Mouse (Mus musculus): ENCODE results near the gene Frmd4b. TPM values are rescaled to one million over a fixed set of nuclear protein-coding genes. Genes with fewer than 3 reads are reported as not detected.
"Not testable (repeated sequence)": the region's sequence is repeated elsewhere in the genome, so short reads cannot be mapped to it uniquely, and the experiment has no call there.

Frmd4b gene
- polyA plus RNA-seq, 1 experiment from 2014 or later, result 10.6 TPM

GRCm38 (mm10) chr6:97357606-97358005 is 259.7 kb downstream of the Frmd4b start:
- H3K27me3 ChIP-seq (replicated peaks; ENCODE audit: control insufficient read depth, insufficient read depth, low read length); H3K36me3 ChIP-seq (ENCODE audit: control insufficient read depth, insufficient read depth, low read length); ATAC-seq; H3K4me3 ChIP-seq (ENCODE audit: low read length); H3K4me1 ChIP-seq (ENCODE audit: control insufficient read depth, insufficient read depth, low read length); H3K4me2 ChIP-seq (ENCODE audit: low read depth, low read length); H3K9me3 ChIP-seq (ENCODE audit: control insufficient read depth, low read length); H3K9ac ChIP-seq (ENCODE audit: low read depth, low read length); H3K27ac ChIP-seq (ENCODE audit: low read length): not testable (repeated sequence)
- 84% methylated on average over 2 of the region's 4 CpGs for WGBS

GRCm38 (mm10) chr6:97356612-97357011 is 260.7 kb downstream of the Frmd4b start:
- Histone ChIP-seq H3K9ac (ENCODE audit: low read depth, low read length) (no peak overlapping the region), H3K27me3 (replicated peaks; ENCODE audit: control insufficient read depth, insufficient read depth, low read length) (no peaks in the 10 kb centered on the region), H3K4me1 (ENCODE audit: control insufficient read depth, insufficient read depth, low read length) (peaks cover 10% of the 10 kb centered on the region), H3K9me3 (ENCODE audit: control insufficient read depth, low read length) (no peaks in the 10 kb centered on the region; the same call in 1 of the 2 replicates), H3K27ac (ENCODE audit: low read length) (no peak overlapping the region), H3K4me3 (ENCODE audit: low read length) (no peak overlapping the region), H3K36me3 (ENCODE audit: control insufficient read depth, insufficient read depth, low read length) (no peaks in the 10 kb centered on the region), H3K4me2 (ENCODE audit: low read depth, low read length) (no peak overlapping the region)
- ATAC-seq, result no peak
- WGBS, result 61% methylated on average over 7 of the region's 7 CpGs

GRCm38 (mm10) chr6:97355141-97355540 is 262.2 kb downstream of the Frmd4b start:
- Histone ChIP-seq H3K9ac (ENCODE audit: low read depth, low read length) (no peak overlapping the region), H3K4me3 (ENCODE audit: low read length) (no peak overlapping the region), H3K4me2 (ENCODE audit: low read depth, low read length) (no peak overlapping the region), H3K4me1 (ENCODE audit: control insufficient read depth, insufficient read depth, low read length) (peaks cover 10% of the 10 kb centered on the region), H3K36me3 (ENCODE audit: control insufficient read depth, insufficient read depth, low read length) (no peaks in the 10 kb centered on the region), H3K27me3 (replicated peaks; ENCODE audit: control insufficient read depth, insufficient read depth, low read length) (no peaks in the 10 kb centered on the region), H3K9me3 (ENCODE audit: control insufficient read depth, low read length) (no peaks in the 10 kb centered on the region), H3K27ac (ENCODE audit: low read length) (peak overlapping the region; percentile 10; the same call in 1 of the 2 replicates)
- no peak for ATAC-seq
- 28% methylated on average over 8 of the region's 8 CpGs for WGBS

GRCm38 (mm10) chr6:97353933-97354332 is 263.4 kb downstream of the Frmd4b start:
- Histone ChIP-seq H3K4me2 (ENCODE audit: low read depth, low read length) (peak overlapping the region; percentile 34), H3K27ac (ENCODE audit: low read length) (peak overlapping the region; percentile 66), H3K36me3 (ENCODE audit: control insufficient read depth, insufficient read depth, low read length) (no peaks in the 10 kb centered on the region), H3K27me3 (replicated peaks; ENCODE audit: control insufficient read depth, insufficient read depth, low read length) (no peaks in the 10 kb centered on the region), H3K9me3 (ENCODE audit: control insufficient read depth, low read length) (no peaks in the 10 kb centered on the region), H3K4me3 (ENCODE audit: low read length) (peak overlapping the region; percentile 45), H3K9ac (ENCODE audit: low read depth, low read length) (peak overlapping the region; percentile 63), H3K4me1 (ENCODE audit: control insufficient read depth, insufficient read depth, low read length) (peaks cover 19% of the 10 kb centered on the region)
- WGBS, result 13% methylated on average over 5 of the region's 5 CpGs
- ATAC-seq, result peak; percentile 49

GRCm38 (mm10) chr6:97353371-97353770 is 264.0 kb downstream of the Frmd4b start:
- Histone ChIP-seq H3K9ac (ENCODE audit: low read depth, low read length) (peak overlapping the region; percentile 63), H3K27ac (ENCODE audit: low read length) (no peak overlapping the region), H3K9me3 (ENCODE audit: control insufficient read depth, low read length) (no peaks in the 10 kb centered on the region), H3K4me3 (ENCODE audit: low read length) (peak overlapping the region; percentile 45), H3K4me1 (ENCODE audit: control insufficient read depth, insufficient read depth, low read length) (peaks cover 19% of the 10 kb centered on the region), H3K4me2 (ENCODE audit: low read depth, low read length) (peak overlapping the region; percentile 37), H3K27me3 (replicated peaks; ENCODE audit: control insufficient read depth, insufficient read depth, low read length) (no peaks in the 10 kb centered on the region), H3K36me3 (ENCODE audit: control insufficient read depth, insufficient read depth, low read length) (no peaks in the 10 kb centered on the region)
- 23% methylated on average over 6 of the region's 6 CpGs for WGBS
- ATAC-seq, result peak; percentile 22; the same call in 1 of the 2 replicates

GRCm38 (mm10) chr6:97352505-97353154 is 264.7 kb downstream of the Frmd4b start:
- H3K9ac ChIP-seq (ENCODE audit: low read depth, low read length), result no peak overlapping the region
- 34% methylated on average over 10 of the region's 10 CpGs for WGBS
- H3K36me3 ChIP-seq (ENCODE audit: control insufficient read depth, insufficient read depth, low read length), result no peaks in the 10 kb centered on the region
- H3K27me3 ChIP-seq (replicated peaks; ENCODE audit: control insufficient read depth, insufficient read depth, low read length), result no peaks in the 10 kb centered on the region
- peaks cover 19% of the 10 kb centered on the region for H3K4me1 ChIP-seq (ENCODE audit: control insufficient read depth, insufficient read depth, low read length)
- peak overlapping the region; percentile 15 for H3K4me3 ChIP-seq (ENCODE audit: low read length)
- H3K4me2 ChIP-seq (ENCODE audit: low read depth, low read length), result peak overlapping the region; percentile 37
- ATAC-seq, result no peak
- no peaks in the 10 kb centered on the region for H3K9me3 ChIP-seq (ENCODE audit: control insufficient read depth, low read length)
- 0 out of 2 replicates have a peak overlapping the region, but pooled peaks have one; percentile 7 for H3K27ac ChIP-seq (ENCODE audit: low read length)

GRCm38 (mm10) chr6:97349355-97350138 is 267.8 kb downstream of the Frmd4b start:
- Histone ChIP-seq H3K27ac (ENCODE audit: low read length) (no peak overlapping the region), H3K4me1 (ENCODE audit: control insufficient read depth, insufficient read depth, low read length) (peaks cover 24% of the 10 kb centered on the region), H3K27me3 (replicated peaks; ENCODE audit: control insufficient read depth, insufficient read depth, low read length) (no peaks in the 10 kb centered on the region), H3K4me2 (ENCODE audit: low read depth, low read length) (no peak overlapping the region), H3K36me3 (ENCODE audit: control insufficient read depth, insufficient read depth, low read length) (no peaks in the 10 kb centered on the region), H3K4me3 (ENCODE audit: low read length) (no peak overlapping the region), H3K9ac (ENCODE audit: low read depth, low read length) (no peak overlapping the region), H3K9me3 (ENCODE audit: control insufficient read depth, low read length) (no peaks in the 10 kb centered on the region)
- ATAC-seq, result no peak
- 28% methylated on average over 8 of the region's 8 CpGs for WGBS

- no peak overlapping the region for H3K9ac ChIP-seq (ENCODE audit: low read depth, low read length)
- H3K27ac ChIP-seq (ENCODE audit: low read length), result peak overlapping the region; percentile 71
- H3K4me1 ChIP-seq (ENCODE audit: control insufficient read depth, insufficient read depth, low read length), result peaks cover 25% of the 10 kb centered on the region
- no peaks in the 10 kb centered on the region for H3K9me3 ChIP-seq (ENCODE audit: control insufficient read depth, low read length)
- WGBS, result 78% methylated on average over 1 of the region's 1 CpGs
- no peak overlapping the region for H3K4me2 ChIP-seq (ENCODE audit: low read depth, low read length)
- peak; percentile 82 for ATAC-seq
- H3K36me3 ChIP-seq (ENCODE audit: control insufficient read depth, insufficient read depth, low read length), result no peaks in the 10 kb centered on the region
- no peak overlapping the region for H3K4me3 ChIP-seq (ENCODE audit: low read length)
- no peaks in the 10 kb centered on the region for H3K27me3 ChIP-seq (replicated peaks; ENCODE audit: control insufficient read depth, insufficient read depth, low read length)
Observed at GRCm38 (mm10) chr6:97346932-97347331, 270.4 kb downstream of the Frmd4b start.

GRCm38 (mm10) chr6:97346527-97346926 is 270.8 kb downstream of the Frmd4b start:
- Histone ChIP-seq H3K4me1 (ENCODE audit: control insufficient read depth, insufficient read depth, low read length) (peaks cover 26% of the 10 kb centered on the region), H3K27me3 (replicated peaks; ENCODE audit: control insufficient read depth, insufficient read depth, low read length) (no peaks in the 10 kb centered on the region), H3K9me3 (ENCODE audit: control insufficient read depth, low read length) (no peaks in the 10 kb centered on the region), H3K4me3 (ENCODE audit: low read length) (no peak overlapping the region), H3K27ac (ENCODE audit: low read length) (peak overlapping the region; percentile 71), H3K9ac (ENCODE audit: low read depth, low read length) (no peak overlapping the region), H3K36me3 (ENCODE audit: control insufficient read depth, insufficient read depth, low read length) (no peaks in the 10 kb centered on the region), H3K4me2 (ENCODE audit: low read depth, low read length) (no peak overlapping the region)
- ATAC-seq, result peak; percentile 32
- WGBS, result 34% methylated on average over 10 of the region's 10 CpGs
